Mouse (Mus musculus) limb, embryonic 14.5 days (tissue): Measurements from ENCODE around the gene Tspyl2. TPM values are rescaled to one million over a fixed set of nuclear protein-coding genes. Genes with fewer than 3 reads are reported as not detected.

Experiments
- ATAC-seq: fragments of 200-750 bp; cut with Nextera tagmentation; 2 replicates; pipeline ENCODE4 v1.8.0; 2017; ENCODE audit warnings: low read depth, moderate number of reproducible peaks, moderate TSS enrichment; ENCODE audit not compliant: low FRiP score
- DNase-seq: peaks from one replicate; pipeline ENCODE4 v3.0.0-alpha.2; 2015; ENCODE audit warnings: low spot score
- H3K27ac ChIP-seq: fragments of 300-500 bp; sonication (generic); replicated peaks from 2 replicates; pipeline ENCODE4 v1.5.1; 2014; ENCODE audit warnings: low read depth, mild to moderate bottlenecking, low read length, moderate library complexity, mixed read lengths
- H3K27me3 ChIP-seq: fragments of 300-500 bp; sonication (generic); 2 replicates; pipeline ENCODE4 v1.6.1; 2014; ENCODE audit warnings: low read length, mixed read lengths; ENCODE audit not compliant: control insufficient read depth, insufficient read depth
- H3K36me3 ChIP-seq: fragments of 300-500 bp; sonication (generic); 2 replicates; pipeline ENCODE4 v1.6.1; 2014; ENCODE audit warnings: mild to moderate bottlenecking, low read length, moderate library complexity, mixed read lengths; ENCODE audit not compliant: control insufficient read depth, insufficient read depth
- H3K4me1 ChIP-seq: fragments of 300-500 bp; sonication (generic); 2 replicates; pipeline ENCODE4 v1.6.1; 2014; ENCODE audit warnings: antibody characterized with exemption, low read length, mixed read lengths; ENCODE audit not compliant: control insufficient read depth, insufficient read depth
- H3K4me2 ChIP-seq: fragments of 300-500 bp; sonication (generic); replicated peaks from 2 replicates; pipeline ENCODE4 v1.6.1; 2014; ENCODE audit warnings: low read depth, mild to moderate bottlenecking, low read length, moderate library complexity; ENCODE audit not compliant: severe bottlenecking
- H3K4me3 ChIP-seq: fragments of 300-500 bp; sonication (generic); replicated peaks from 2 replicates; pipeline ENCODE4 v1.5.1; 2014; ENCODE audit warnings: low read length
- H3K9ac ChIP-seq: fragments of 300-500 bp; sonication (generic); 2 replicates; pipeline ENCODE4 v1.6.1; 2014; ENCODE audit warnings: mild to moderate bottlenecking, low read depth, low read length, moderate library complexity; ENCODE audit not compliant: severe bottlenecking
- H3K9me3 ChIP-seq: fragments of 300-500 bp; sonication (generic); 2 replicates; pipeline ENCODE4 v1.6.1; 2016; ENCODE audit warnings: low read length; ENCODE audit not compliant: control insufficient read depth
- POLR2A ChIP-seq: fragments of 200-500 bp; IDR thresholded peaks from 2 replicates; pipeline ENCODE4 v1.8.0; 2012; ENCODE audit warnings: inconsistent platforms, mild to moderate bottlenecking, moderate library complexity, borderline replicate concordance; ENCODE audit not compliant: insufficient read depth, insufficient read length; ENCODE audit errors: extremely low read depth
- WGBS: fragments of 180-500 bp; shearing (Covaris S2); extraction: QIAGEN DNeasy Blood & Tissue Kit; methylation state at CpG from one replicate; pipeline ENCODE4 v1.1.7; 2014; 5-methylcytosine and 5-hydroxymethylcytosine counted together
- polyA plus RNA-seq, 2 experiments: library from polyadenylated mRNA; depleted of rRNA in 1 of 2; stranded (reverse) in 1 of 2; unstranded in 1 of 2; fragments of >200 nt; fragmentation: Nextera tagmentation in 1 of 2; extraction: Ambion mirVana in 1 of 2; gene quantifications; 2 replicates each; pipeline versions ENCODE4 v1.2.1 to v1.2.3; 2012 to 2014

Gene Tspyl2
- polyA plus RNA-seq (2012; rRNA removed) (81.3 and 113 TPM in 2 replicates), polyA plus RNA-seq (2014; fragmentation: Nextera tagmentation; extraction: Ambion mirVana) (24.0 and 24.2 TPM in 2 replicates)

GRCm38 (mm10) chrX:152342358-152342901 is at the start of gene Tspyl2:
TSS of gene Tspyl2 (minus strand) at chrX:152342425.
- H3K9ac ChIP-seq, result peak within 1 kb of the TSS; percentile 73
- H3K9me3 ChIP-seq, result no peaks in the 10 kb centered on the region
- H3K4me3 ChIP-seq, result peak within 1 kb of the TSS; percentile 56
- no peaks in the 10 kb centered on the region for H3K4me1 ChIP-seq
- H3K36me3 ChIP-seq, result peaks cover 18% of the 10 kb centered on the region
- peak within 1 kb of the TSS; percentile 81 for H3K27ac ChIP-seq
- peak; percentile 56; the same call in 1 of the 2 replicates for TF ChIP-seq POLR2A
- peak; percentile 96 for DNase-seq
- peak within 1 kb of the TSS; percentile 54 for H3K4me2 ChIP-seq
- H3K27me3 ChIP-seq, result peaks cover 4% of the 10 kb centered on the region; the same call in 1 of the 2 replicates
- ATAC-seq, result peak; percentile 96
- 11% methylated on average over 18 of the region's 27 CpGs for WGBS

- no peaks in the 10 kb centered on the region for H3K36me3 ChIP-seq
- WGBS, result 24% methylated on average over 12 of the region's 24 CpGs
- H3K27ac ChIP-seq, result peak within 1 kb of the TSS; percentile 61; the same call in 1 of the 2 replicates
- DNase-seq (peak; percentile 46), ATAC-seq (peak; percentile 97)
- peak within 1 kb of the TSS; percentile 61 for H3K9ac ChIP-seq
- peak within 1 kb of the TSS; percentile 53 for H3K4me2 ChIP-seq
- H3K4me1 ChIP-seq, result peaks cover 5% of the 10 kb centered on the region; the same call in 1 of the 2 replicates
- peak within 1 kb of the TSS; percentile 53 for H3K4me3 ChIP-seq
- TF ChIP-seq POLR2A, result no peak
- H3K9me3 ChIP-seq, result no peaks in the 10 kb centered on the region
- H3K27me3 ChIP-seq, result peaks cover 2% of the 10 kb centered on the region
Observed at GRCm38 (mm10) chrX:152368397-152369273, 26.4 kb upstream of the Tspyl2 start, which contains the start of gene Gpr173. TSS of gene Gpr173 (minus strand) at chrX:152368704.

- DNase-seq (no peak), ATAC-seq (no peak)
- no peak for TF ChIP-seq POLR2A
- 20% methylated on average over 2 of the region's 4 CpGs for WGBS
- H3K4me2 ChIP-seq, result peak overlapping the region; percentile 53
- no peak overlapping the region; the same call in 1 of the 2 replicates for H3K27ac ChIP-seq
- peak overlapping the region; percentile 61 for H3K9ac ChIP-seq
- H3K4me3 ChIP-seq, result peak overlapping the region; percentile 53
- no peaks in the 10 kb centered on the region for H3K36me3 ChIP-seq
- peaks cover 5% of the 10 kb centered on the region; the same call in 1 of the 2 replicates for H3K4me1 ChIP-seq
- peaks cover 5% of the 10 kb centered on the region for H3K27me3 ChIP-seq
- no peaks in the 10 kb centered on the region for H3K9me3 ChIP-seq
Observed at GRCm38 (mm10) chrX:152368054-152368396, 25.8 kb upstream of the Tspyl2 start.

- DNase-seq (no peak), ATAC-seq (no peak)
- Histone ChIP-seq H3K4me3 (no peak overlapping the region), H3K9me3 (no peaks in the 10 kb centered on the region), H3K36me3 (no peaks in the 10 kb centered on the region), H3K4me2 (no peak overlapping the region), H3K27me3 (peaks cover 5% of the 10 kb centered on the region), H3K4me1 (peaks cover 5% of the 10 kb centered on the region; the same call in 1 of the 2 replicates), H3K27ac (no peak overlapping the region), H3K9ac (no peak overlapping the region)
- 67% methylated on average over 2 of the region's 2 CpGs for WGBS
- TF ChIP-seq POLR2A, result no peak
Observed at GRCm38 (mm10) chrX:152366418-152366817, 24.2 kb upstream of the Tspyl2 start.

- no peak overlapping the region for H3K4me3 ChIP-seq
- no peaks in the 10 kb centered on the region for H3K9me3 ChIP-seq
- H3K27me3 ChIP-seq, result no peaks in the 10 kb centered on the region; the same call in 1 of the 2 replicates
- no peaks in the 10 kb centered on the region for H3K4me1 ChIP-seq
- peak; percentile 70 for DNase-seq
- no peaks in the 10 kb centered on the region for H3K36me3 ChIP-seq
- no peak overlapping the region for H3K27ac ChIP-seq
- peak; percentile 55 for ATAC-seq
- 20% methylated on average over 5 of the region's 5 CpGs for WGBS
- no peak overlapping the region for H3K9ac ChIP-seq
- no peak for TF ChIP-seq POLR2A
- no peak overlapping the region for H3K4me2 ChIP-seq
Observed at GRCm38 (mm10) chrX:152352553-152353153, 10.4 kb upstream of the Tspyl2 start.
